20 mouse cellular contexts compared by ENCODE assay signal in the genomic region with DNA sequence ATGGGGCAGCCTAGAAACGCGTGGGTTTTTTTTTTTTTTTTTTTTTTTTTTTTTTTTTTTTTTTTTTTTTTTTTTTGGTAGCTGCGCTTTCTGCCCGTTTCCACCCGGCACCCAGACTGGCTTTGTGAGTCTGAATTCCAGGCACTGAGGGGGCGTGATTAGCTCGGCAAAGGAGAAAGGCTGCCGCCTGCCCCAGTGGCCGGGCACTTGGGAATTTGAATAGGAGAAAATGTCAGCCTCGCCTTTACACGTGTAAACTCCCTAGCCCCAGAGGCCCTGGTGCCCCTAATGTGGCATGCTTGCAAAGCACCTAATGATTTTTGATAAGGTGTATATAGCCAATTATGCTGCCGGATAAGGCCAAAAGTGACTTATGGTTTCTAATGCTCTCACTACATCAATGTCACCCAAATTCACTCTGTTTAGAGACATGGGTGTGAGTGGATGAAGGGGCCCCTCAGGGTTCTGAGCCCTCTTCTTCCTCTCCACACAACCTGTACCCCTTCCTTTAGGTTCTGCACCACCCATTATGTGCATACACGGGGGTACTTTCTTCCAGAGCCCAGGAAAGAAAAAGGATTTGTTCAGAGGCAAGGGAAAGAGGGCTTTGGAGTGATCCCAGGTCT. TPM values are rescaled to one million over a fixed set of nuclear protein-coding genes. Genes with fewer than 3 reads are reported as not detected.
DNase-seq lines count a peak whose midpoint lies in the region; ATAC-seq lines count a peak whose summit lies in the region.
"Had no signal": no experiment of that assay in that cellular context is flagged by ENCODE, and none has a peak within 500 bp of the region (broad histone marks: within the 10 kb centered on the region; RNA-seq: fewer than 3 reads in every experiment).

No protein-coding gene starts in this region.

- peak overlapping the region; percentile 38 for H3K4me3 ChIP-seq in forebrain, embryonic 14.5 days (ENCODE audit: low read depth, low read length)
- peak overlapping the region; percentile 49 for H3K4me3 ChIP-seq in hindbrain, embryonic 16.5 days (ENCODE audit: low read length)
- H3K4me3 ChIP-seq in midbrain, embryonic 16.5 days (ENCODE audit: low read depth, low read length), result peak overlapping the region; percentile 57
- no peak overlapping the region for H3K4me3 ChIP-seq in heart, embryonic 10.5 days
- H3K4me3 ChIP-seq: embryonic facial prominence, embryonic 13.5 days; limb, embryonic 13.5 days had no signal

- H3K4me2 ChIP-seq in forebrain, embryonic 14.5 days (ENCODE audit: low read length), result no peak overlapping the region
- H3K4me2 ChIP-seq in hindbrain, embryonic 16.5 days (ENCODE audit: low read length), result peak overlapping the region; percentile 68
- peak overlapping the region; percentile 52 for H3K4me2 ChIP-seq in midbrain, embryonic 16.5 days (ENCODE audit: low read length)
- H3K4me2 ChIP-seq: embryonic facial prominence, embryonic 13.5 days; limb, embryonic 13.5 days had no signal

- DNase-seq in embryo, embryonic 10 days (ENCODE audit: low spot score), result peak; percentile 67
- DNase-seq in forebrain, embryonic 14.5 days (ENCODE audit: low spot score), result no peak
- no peak for DNase-seq in MN1 (ENCODE audit: low spot score)
- DNase-seq in heart, embryonic 10.5 days (ENCODE audit: low spot score), result no peak
- DNase-seq in right cerebral cortex, postnatal 14 days, result no peak
- DNase-seq in gastrocnemius, adult 8-10 months (ENCODE audit: low spot score in 2 of 2), result no peak
- DNase-seq: cerebellum, adult 9-10 months; kidney, postnatal 25 days had no signal

- no peaks in the 10 kb centered on the region for H3K36me3 ChIP-seq in forebrain, embryonic 14.5 days (ENCODE audit: control insufficient read depth, insufficient read depth, low read length)
- no peaks in the 10 kb centered on the region for H3K36me3 ChIP-seq in hindbrain, embryonic 16.5 days (ENCODE audit: control insufficient read depth, insufficient read depth, low read length)
- H3K36me3 ChIP-seq in midbrain, embryonic 16.5 days (ENCODE audit: control insufficient read depth, insufficient read depth, low read length), result no peaks in the 10 kb centered on the region
- no peaks in the 10 kb centered on the region for H3K36me3 ChIP-seq in heart, embryonic 10.5 days
- H3K36me3 ChIP-seq: embryonic facial prominence, embryonic 13.5 days; limb, embryonic 13.5 days had no signal

- H3K27me3 ChIP-seq in forebrain, embryonic 14.5 days (replicated peaks; ENCODE audit: control insufficient read depth, insufficient read depth, low read length), result peaks cover 81% of the 10 kb centered on the region
- peaks cover 25% of the 10 kb centered on the region for H3K27me3 ChIP-seq in hindbrain, embryonic 16.5 days (replicated peaks; ENCODE audit: control insufficient read depth, insufficient read depth, low read length)
- peaks cover 26% of the 10 kb centered on the region for H3K27me3 ChIP-seq in midbrain, embryonic 16.5 days (ENCODE audit: control insufficient read depth, insufficient read depth, low read depth, low read length)
- H3K27me3 ChIP-seq in heart, embryonic 10.5 days (ENCODE audit: insufficient read depth, poor library complexity, severe bottlenecking), result peaks cover 100% of the 10 kb centered on the region

- peak overlapping the region; percentile 43; the same call in 1 of the 2 replicates for H3K9ac ChIP-seq in forebrain, embryonic 14.5 days (ENCODE audit: low read length)
- H3K9ac ChIP-seq in hindbrain, embryonic 16.5 days (ENCODE audit: low read depth, low read length), result peak overlapping the region; percentile 63
- H3K9ac ChIP-seq in midbrain, embryonic 16.5 days (ENCODE audit: low read depth, low read length), result peak overlapping the region; percentile 78
- H3K9ac ChIP-seq: embryonic facial prominence, embryonic 13.5 days; limb, embryonic 13.5 days had no signal

- H3K4me1 ChIP-seq in forebrain, embryonic 14.5 days (ENCODE audit: control insufficient read depth, insufficient read depth, low read length), result peaks cover 14% of the 10 kb centered on the region
- peaks cover 7% of the 10 kb centered on the region for H3K4me1 ChIP-seq in hindbrain, embryonic 16.5 days (ENCODE audit: control insufficient read depth, insufficient read depth, low read depth, low read length)
- H3K4me1 ChIP-seq in midbrain, embryonic 16.5 days (ENCODE audit: control insufficient read depth, insufficient read depth, low read length), result peaks cover 12% of the 10 kb centered on the region; the same call in 1 of the 2 replicates
- peaks cover 38% of the 10 kb centered on the region for H3K4me1 ChIP-seq in heart, embryonic 10.5 days

- no peaks in the 10 kb centered on the region for H3K9me3 ChIP-seq in forebrain, embryonic 14.5 days (replicated peaks; ENCODE audit: control insufficient read depth, low read length)
- no peaks in the 10 kb centered on the region for H3K9me3 ChIP-seq in hindbrain, embryonic 16.5 days (ENCODE audit: control insufficient read depth, low read length)
- no peaks in the 10 kb centered on the region for H3K9me3 ChIP-seq in midbrain, embryonic 16.5 days (replicated peaks; ENCODE audit: control insufficient read depth, low read length, poor library complexity, severe bottlenecking)
- H3K9me3 ChIP-seq in heart, embryonic 10.5 days, result no peaks in the 10 kb centered on the region
- H3K9me3 ChIP-seq: embryonic facial prominence, embryonic 13.5 days; limb, embryonic 13.5 days had no signal

- WGBS in forebrain, embryonic 14.5 days, result 2% methylated on average over 13 of the region's 13 CpGs
- 2% methylated on average over 13 of the region's 13 CpGs for WGBS in hindbrain, embryonic 16.5 days
- 0% methylated on average over 13 of the region's 13 CpGs for WGBS in midbrain, embryonic 16.5 days
- WGBS in heart, embryonic 10.5 days, result 2% methylated on average over 13 of the region's 13 CpGs

- H3K27ac ChIP-seq in forebrain, embryonic 14.5 days (ENCODE audit: low read depth, low read length), result no peak overlapping the region; the same call in 1 of the 2 replicates
- H3K27ac ChIP-seq in hindbrain, embryonic 16.5 days (ENCODE audit: low read depth, low read length), result peak overlapping the region; percentile 73
- peak overlapping the region; percentile 89 for H3K27ac ChIP-seq in midbrain, embryonic 16.5 days (ENCODE audit: low read length)
- H3K27ac ChIP-seq in heart, embryonic 10.5 days, result no peak overlapping the region
- H3K27ac ChIP-seq: embryonic facial prominence, embryonic 13.5 days; limb, embryonic 13.5 days had no signal

- ATAC-seq in forebrain, embryonic 14.5 days, result no peak
- ATAC-seq in hindbrain, embryonic 16.5 days, result no peak
- ATAC-seq in midbrain, embryonic 16.5 days, result no peak
- ATAC-seq: intestine, embryonic 16.5 days had no signal

RNA-seq across cellular contexts. Expression of a gene that starts 1.7 kb away (rescaled TPM):
- 3.5 and 5.1 TPM in 2 replicates for polyA plus RNA-seq in forebrain, embryonic 14.5 days (2014; fragmentation: Nextera tagmentation; extraction: Ambion mirVana)
- polyA plus RNA-seq in hindbrain, embryonic 16.5 days (2015; fragmentation: Nextera tagmentation; extraction: Ambion mirVana), result 20.1 and 24.3 TPM in 2 replicates
- 22.5 and 23.2 TPM in 2 replicates for polyA plus RNA-seq in midbrain, embryonic 16.5 days (2015; fragmentation: Nextera tagmentation; extraction: Ambion mirVana)
- 0.05 TPM in 1 of 2 replicates, not detected in the other for polyA plus RNA-seq in heart, embryonic 10.5 days (2016; fragmentation: Nextera tagmentation; extraction: Ambion mirVana)
- not detected for total RNA-seq in gastrocnemius, adult 8-10 months (2022)
- total RNA-seq: monocyte, adult 5-6 weeks had no signal
- polyA plus RNA-seq: C2C12; gonadal fat pad, adult 2 months; heart, embryonic 16.5 days; intestine, embryonic 16.5 days; limb, embryonic 13.5 days; liver, embryonic 16.5 days had no signal

RNA-seq across cellular contexts. Expression of a gene that starts 39.4 kb away (rescaled TPM):
- 2.2 and 3.2 TPM in 2 replicates for polyA plus RNA-seq in forebrain, embryonic 14.5 days (2014; fragmentation: Nextera tagmentation; extraction: Ambion mirVana)
- polyA plus RNA-seq in hindbrain, embryonic 16.5 days (2015; fragmentation: Nextera tagmentation; extraction: Ambion mirVana), result 8.1 and 9.4 TPM in 2 replicates
- polyA plus RNA-seq in midbrain, embryonic 16.5 days (2015; fragmentation: Nextera tagmentation; extraction: Ambion mirVana), result 5.1 and 5.6 TPM in 2 replicates
- 7.5 and 7.7 TPM in 2 replicates for polyA plus RNA-seq in heart, embryonic 10.5 days (2016; fragmentation: Nextera tagmentation; extraction: Ambion mirVana)
- total RNA-seq in gastrocnemius, adult 8-10 months (2022), result under 1 TPM; 0.32 to 0.73 (median 0.66) TPM
- total RNA-seq: monocyte, adult 5-6 weeks had no signal

RNA-seq across cellular contexts. Expression of a gene that starts 43.1 kb away (rescaled TPM):
- not detected in 2 replicates for polyA plus RNA-seq in forebrain, embryonic 14.5 days (2014; fragmentation: Nextera tagmentation; extraction: Ambion mirVana)
- polyA plus RNA-seq in hindbrain, embryonic 16.5 days (2015; fragmentation: Nextera tagmentation; extraction: Ambion mirVana), result 0.40 and 0.80 TPM in 2 replicates
- polyA plus RNA-seq in midbrain, embryonic 16.5 days (2015; fragmentation: Nextera tagmentation; extraction: Ambion mirVana), result 0.36 TPM in 1 of 2 replicates, not detected in the other
- 0.16 and 0.23 TPM in 2 replicates for polyA plus RNA-seq in heart, embryonic 10.5 days (2016; fragmentation: Nextera tagmentation; extraction: Ambion mirVana)
- under 1 TPM; 0.45 to 0.99 (median 0.60) TPM for total RNA-seq in gastrocnemius, adult 8-10 months (2022)
- total RNA-seq: monocyte, adult 5-6 weeks had no signal
- polyA plus RNA-seq: embryonic facial prominence, embryonic 13.5 days; frontal cortex, adult 2 months; gonadal fat pad, adult 2 months; limb, embryonic 13.5 days; stomach, embryonic 14.5 days had no signal

Comparison
In these comparisons a context has a peak if more than half of its experiments do, and no peak if none do; other contexts are left out.
1. H3K27ac ChIP-seq: peak in hindbrain, embryonic 16.5 days (single experiment) and midbrain, embryonic 16.5 days (single experiment); none in forebrain, embryonic 14.5 days (single experiment) and heart, embryonic 10.5 days (single experiment).
2. Peak in every context shown above with its lines, with median percentiles within 50 percentile points of each other: H3K9ac ChIP-seq.